Mouse (Mus musculus) lung, postnatal 0 days (tissue): ENCODE results near the gene Nme7.

Experiments
- CTCF ChIP-seq: IDR thresholded peaks from 2 replicates; pipeline ENCODE4 v1.5.1; 2016; ENCODE audit warnings: antibody characterized with exemption, mild to moderate bottlenecking
- EP300 ChIP-seq: IDR thresholded peaks from 2 replicates; pipeline ENCODE4 v1.6.1; 2016; ENCODE audit warnings: antibody characterized with exemption, mild to moderate bottlenecking, control low read depth

GRCm38 (mm10) chr1:164292040-164292439 lies 11.9 kb upstream of the Nme7 start:
- TF ChIP-seq CTCF (peak; percentile 39), EP300 (no peak)
